Mouse (Mus musculus) embryonic fibroblast, embryonic 13.5 days (primary cell): ENCODE measurements around the gene Plekhh3. TPM values are rescaled to one million over a fixed set of nuclear protein-coding genes. Genes with fewer than 3 reads are reported as not detected.

ENCODE experiments used
- H3K27ac ChIP-seq: 2 replicates; pipeline ENCODE4 v1.5.1; 2012; ENCODE audit warnings: low read length, control low read depth, inconsistent platforms; ENCODE audit not compliant: insufficient read depth
- H3K4me1 ChIP-seq: 2 replicates; pipeline ENCODE4 v1.6.1; 2011; ENCODE audit warnings: low read length; ENCODE audit not compliant: control insufficient read depth, insufficient read depth
- H3K4me3 ChIP-seq: 2 replicates; pipeline ENCODE4 v1.5.1; 2011; ENCODE audit warnings: mild to moderate bottlenecking, control low read depth, low read length; ENCODE audit not compliant: insufficient read depth
- CTCF ChIP-seq: IDR thresholded peaks from 2 replicates; pipeline ENCODE4 v1.5.1; 2011; ENCODE audit warnings: mild to moderate bottlenecking, control low read depth, low read length, moderate library complexity, borderline replicate concordance; ENCODE audit not compliant: insufficient read depth
- POLR2A ChIP-seq: IDR thresholded peaks from 2 replicates; pipeline ENCODE4 v1.6.1; 2011; ENCODE audit warnings: low read depth, mild to moderate bottlenecking, control low read depth, low read length, moderate library complexity
- polyA plus RNA-seq: library from polyadenylated mRNA; stranded (reverse); fragments of >200 nt; gene quantifications from 2 replicates; pipeline ENCODE4 v1.2.4, GENCODE M21; 2011; ENCODE audit warnings: low read depth; ENCODE audit not compliant: missing spikeins, insufficient read length

Plekhh3 gene
- polyA plus RNA-seq, 1 experiment = 11.5 TPM

DNA sequence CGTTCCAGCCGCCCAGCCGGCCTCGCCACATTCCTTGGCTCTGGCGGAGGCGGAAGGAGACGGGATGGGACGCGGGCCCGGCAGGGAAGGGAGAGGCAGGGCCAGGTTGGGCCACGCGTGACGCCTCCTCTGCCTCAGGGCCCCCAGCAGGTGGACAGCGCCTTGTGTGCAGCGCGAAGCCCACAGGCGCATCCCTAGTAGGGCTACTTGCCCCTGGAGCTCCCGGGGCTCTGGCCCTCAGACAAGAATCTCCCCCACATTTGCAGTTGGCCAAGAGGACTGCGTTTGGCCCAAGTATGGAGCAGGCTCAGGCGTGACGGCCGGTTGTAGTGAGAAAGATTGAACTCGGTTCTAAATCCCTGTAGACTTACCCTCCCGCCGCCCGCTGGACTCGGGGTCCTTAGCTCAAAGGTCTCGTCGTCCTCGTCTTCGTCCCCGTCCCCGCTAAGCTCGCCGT lies 769 bp downstream of the Plekhh3 start, which contains the start of gene Cntnap1:
TSS of gene Cntnap1 (plus strand) at position 170 of the 457 bp plus-strand sequence.
- Histone ChIP-seq H3K27ac (peak within 1 kb of the TSS; percentile 74), H3K4me3 (peak within 1 kb of the TSS; percentile 71), H3K4me1 (peaks cover 7% of the 10 kb centered on the region)
- TF ChIP-seq CTCF (no peak), POLR2A (no peak; the same call in 1 of the 2 replicates)

DNA sequence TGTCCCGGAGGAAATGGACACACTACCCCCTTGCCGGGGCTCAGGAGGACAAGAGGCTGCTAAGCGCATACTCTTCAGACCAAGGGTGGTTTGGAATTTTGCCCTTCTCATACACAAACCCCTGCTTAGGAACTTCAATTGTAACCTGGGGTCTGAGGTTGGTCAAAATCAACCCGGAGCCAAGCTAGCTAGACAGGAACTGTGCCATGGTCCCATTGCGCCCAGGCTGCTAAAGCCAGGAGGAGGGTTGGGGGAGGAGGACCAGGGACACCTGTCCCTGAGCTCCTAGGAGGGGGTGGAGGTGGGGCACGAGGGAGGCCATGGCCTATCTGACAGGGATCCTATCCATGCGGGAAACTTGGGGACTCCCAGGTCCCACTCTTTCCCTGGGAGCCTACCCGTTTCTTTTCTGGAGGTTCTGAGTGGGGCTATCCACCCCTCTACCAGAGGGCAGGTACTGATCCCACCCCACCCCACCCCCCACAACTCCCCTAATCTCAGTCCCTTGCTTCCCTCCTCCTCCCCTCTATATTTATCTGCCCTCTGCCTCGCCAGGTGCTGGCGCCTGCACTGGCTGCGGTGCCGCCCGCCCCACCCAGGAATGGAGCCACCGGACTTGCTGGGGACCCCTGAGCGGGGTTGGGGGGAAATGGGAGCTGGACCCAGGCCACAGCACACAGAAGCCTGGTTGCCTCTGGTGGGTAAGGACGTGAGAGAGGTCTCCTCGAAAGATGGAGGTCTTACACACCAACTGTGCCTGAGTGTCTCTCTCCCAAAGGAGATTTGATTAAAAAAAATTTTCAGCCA lies 1.6 kb downstream of the Plekhh3 start:
- Histone ChIP-seq H3K27ac (no peak overlapping the region; the same call in 1 of the 2 replicates), H3K4me1 (peaks cover 7% of the 10 kb centered on the region), H3K4me3 (peak overlapping the region; percentile 71)
- TF ChIP-seq CTCF (no peak), POLR2A (no peak)

DNA sequence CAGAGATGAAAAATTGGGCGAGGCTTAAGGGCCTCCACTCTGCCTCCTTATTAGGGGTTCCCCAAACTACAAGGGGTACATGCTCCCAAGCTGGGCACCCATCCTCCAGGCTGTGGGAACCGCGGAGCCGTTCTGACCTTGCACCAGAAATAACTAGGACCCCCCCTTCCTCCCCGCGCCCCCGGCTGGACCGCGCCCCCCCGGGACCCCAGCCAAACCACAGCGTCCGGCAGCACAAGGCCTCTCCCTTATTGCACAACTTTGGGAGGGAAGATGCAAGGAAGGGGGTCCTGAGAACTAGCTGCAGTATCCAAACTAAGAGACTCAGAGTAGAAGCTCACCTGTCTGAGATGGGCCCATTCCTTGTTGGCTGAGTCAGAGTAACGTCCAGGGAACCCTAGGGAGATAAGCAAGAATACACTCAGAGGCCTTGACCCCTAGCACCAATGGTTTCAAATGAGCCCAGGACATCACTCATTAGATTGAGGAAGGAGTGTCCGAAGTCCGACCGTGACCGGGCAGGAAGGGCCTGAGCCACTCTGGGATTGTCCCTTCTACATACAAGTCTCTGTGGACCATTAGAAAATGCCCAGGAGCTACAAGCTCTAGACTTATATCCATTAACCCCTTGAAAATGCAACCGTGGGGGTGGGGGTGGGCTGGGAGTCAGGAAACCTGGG lies 2.7 kb downstream of the Plekhh3 start:
- Histone ChIP-seq H3K4me3 (0 out of 2 replicates have a peak overlapping the region, but pooled peaks have one; percentile 71), H3K4me1 (peaks cover 7% of the 10 kb centered on the region), H3K27ac (no peak overlapping the region)
- TF ChIP-seq POLR2A = no peak
- no peak for TF ChIP-seq CTCF

DNA sequence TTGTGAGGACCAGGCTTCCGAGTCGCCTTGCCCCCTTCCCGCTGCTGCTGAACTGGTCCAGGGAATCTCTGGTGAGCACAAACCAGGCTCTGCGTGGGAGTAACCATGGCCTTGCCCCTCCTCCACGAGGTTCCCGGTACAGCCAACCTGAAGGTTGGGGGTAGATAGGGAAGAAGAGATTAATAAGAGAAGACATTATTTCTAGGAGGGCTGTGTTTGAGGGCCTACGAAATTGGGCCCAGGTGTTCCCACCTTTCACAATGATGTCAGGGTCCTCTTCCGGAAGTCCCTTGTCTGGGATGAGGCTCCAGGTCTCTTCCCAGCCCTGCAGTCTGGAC lies 3.2 kb downstream of the Plekhh3 start:
- no peak overlapping the region for H3K27ac ChIP-seq
- no peak overlapping the region for H3K4me3 ChIP-seq
- no peak for TF ChIP-seq CTCF
- TF ChIP-seq POLR2A = no peak
- H3K4me1 ChIP-seq = peaks cover 4% of the 10 kb centered on the region; the same call in 1 of the 2 replicates

DNA sequence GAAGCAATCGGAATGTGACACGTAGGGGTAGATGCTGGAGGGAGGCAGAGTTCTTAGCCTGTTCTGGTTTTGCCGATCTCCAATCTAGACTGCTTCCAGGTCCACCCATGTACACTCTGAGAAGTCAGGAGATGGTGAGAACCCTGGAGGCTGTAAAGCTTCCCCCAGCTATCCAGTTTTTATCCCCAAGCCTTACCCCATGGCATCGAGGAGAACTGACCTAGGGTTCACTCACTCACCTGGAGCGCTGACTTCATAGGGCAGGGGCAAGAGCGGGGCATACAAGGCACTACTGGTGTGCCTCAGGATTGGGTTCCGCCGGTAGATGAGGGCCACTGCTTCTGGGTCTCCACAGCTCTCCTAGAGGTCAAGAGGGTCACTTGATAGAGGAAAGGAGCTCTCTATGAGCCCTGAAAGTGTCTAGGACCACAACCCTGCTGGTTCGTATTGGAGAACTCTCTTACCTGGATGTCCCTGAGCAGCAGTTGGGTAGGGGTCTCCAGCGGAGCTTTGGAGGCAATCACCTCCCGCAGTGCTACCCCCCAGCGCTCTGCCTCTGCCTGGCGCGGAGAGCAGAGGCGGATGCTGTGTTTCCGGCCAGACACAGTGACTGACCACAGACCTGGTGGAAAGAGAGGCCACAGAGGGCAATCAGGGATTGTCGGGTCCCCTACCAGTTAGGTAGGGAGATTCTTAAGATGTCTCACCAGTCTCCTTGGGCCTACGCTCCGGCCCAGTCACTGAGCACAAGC lies 3.8 kb downstream of the Plekhh3 start:
- H3K4me1 ChIP-seq = 0 out of 2 replicates have a peak, but pooled peaks cover 3% of the 10 kb centered on the region
- H3K4me3 ChIP-seq = no peak overlapping the region
- no peak overlapping the region for H3K27ac ChIP-seq
- TF ChIP-seq CTCF = no peak
- TF ChIP-seq POLR2A = no peak

DNA sequence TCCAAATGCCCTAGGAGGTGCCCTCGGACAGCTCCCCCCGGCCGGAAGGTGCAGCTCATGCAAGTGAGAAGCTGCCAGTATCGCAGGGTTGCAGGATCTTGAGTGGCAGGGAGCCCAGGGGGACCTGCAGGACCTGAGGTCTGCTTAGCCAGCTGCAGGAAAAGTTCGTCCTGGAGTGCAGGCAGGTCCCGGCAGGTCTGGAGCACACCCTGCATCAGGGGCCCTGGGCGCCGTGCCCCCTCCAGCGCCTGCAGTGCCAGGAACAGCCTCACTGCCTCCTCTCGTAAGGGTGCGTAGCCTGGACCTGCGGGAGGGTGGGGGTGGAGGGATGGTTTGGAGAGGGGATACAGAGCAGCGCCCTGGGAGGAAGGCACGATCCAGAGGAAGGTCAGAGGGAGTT lies 4.8 kb downstream of the Plekhh3 start:
- no peak overlapping the region for H3K27ac ChIP-seq
- H3K4me3 ChIP-seq = no peak overlapping the region
- TF ChIP-seq CTCF (no peak), POLR2A (no peak)
- H3K4me1 ChIP-seq = no peaks in the 10 kb centered on the region

DNA sequence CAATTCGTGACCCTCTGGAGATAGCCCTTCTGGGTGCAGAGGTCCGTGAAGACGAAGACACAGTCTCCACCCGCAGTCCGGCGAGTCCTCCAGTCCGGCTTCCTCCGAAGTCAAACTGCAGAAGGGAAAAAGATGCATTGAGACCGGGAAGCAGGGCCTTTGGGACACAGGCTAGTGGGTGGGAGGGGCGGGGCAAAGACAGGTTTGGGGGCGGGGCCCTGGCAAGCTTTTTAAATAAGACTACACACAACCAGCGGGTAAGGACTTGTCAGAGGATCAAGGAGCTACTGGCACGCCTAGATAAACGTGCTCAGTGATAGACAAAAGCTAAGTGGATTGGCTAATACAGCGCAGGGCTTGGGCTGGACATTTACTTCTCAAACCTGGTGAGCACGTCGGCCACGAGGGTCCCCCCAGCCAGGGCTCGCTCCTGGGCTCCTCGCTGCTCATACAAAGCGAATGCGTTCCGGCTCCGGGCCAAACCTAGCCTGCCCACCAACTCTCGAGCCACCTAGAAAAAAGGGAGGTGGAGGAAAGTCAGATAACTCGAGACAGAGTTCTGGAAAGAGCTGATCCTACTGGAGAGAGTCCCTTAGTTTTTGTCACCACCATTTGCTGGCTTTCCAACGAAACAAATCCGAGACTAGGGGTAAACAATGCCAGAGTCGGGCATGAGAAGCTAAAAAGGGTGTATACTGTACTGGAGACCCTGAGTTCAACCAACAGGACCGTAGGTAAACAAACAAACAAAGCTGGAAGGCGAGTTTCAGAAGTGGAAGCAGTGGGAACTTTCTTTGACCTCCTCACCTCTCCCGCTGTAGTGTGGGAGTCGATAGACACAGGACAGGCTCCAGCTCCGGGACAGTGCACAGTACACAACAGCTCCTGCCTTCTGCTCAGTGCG lies 6.2 kb downstream of the Plekhh3 start:
- H3K27ac ChIP-seq = no peak overlapping the region
- no peak overlapping the region for H3K4me3 ChIP-seq
- no peaks in the 10 kb centered on the region for H3K4me1 ChIP-seq
- TF ChIP-seq CTCF = no peak
- TF ChIP-seq POLR2A = no peak

DNA sequence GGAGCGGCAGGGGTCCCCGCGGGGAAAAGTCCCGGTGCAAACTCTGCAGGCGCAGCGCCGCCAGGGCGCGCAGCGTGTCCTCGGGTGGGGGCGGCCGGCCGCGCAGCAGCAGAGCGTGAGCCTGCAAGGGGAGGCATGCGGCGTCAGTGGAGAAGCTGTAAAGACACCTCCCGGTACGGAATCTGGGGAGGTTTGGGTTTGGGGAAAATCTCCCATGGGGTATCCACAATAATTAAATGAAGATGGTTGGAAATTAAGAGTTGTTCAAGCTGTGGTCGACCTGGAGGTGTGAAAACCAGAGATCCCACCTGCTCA lies 6.8 kb downstream of the Plekhh3 start:
- no peak for TF ChIP-seq POLR2A
- TF ChIP-seq CTCF = no peak
- H3K4me3 ChIP-seq = no peak overlapping the region
- H3K4me1 ChIP-seq = no peaks in the 10 kb centered on the region
- no peak overlapping the region for H3K27ac ChIP-seq

DNA sequence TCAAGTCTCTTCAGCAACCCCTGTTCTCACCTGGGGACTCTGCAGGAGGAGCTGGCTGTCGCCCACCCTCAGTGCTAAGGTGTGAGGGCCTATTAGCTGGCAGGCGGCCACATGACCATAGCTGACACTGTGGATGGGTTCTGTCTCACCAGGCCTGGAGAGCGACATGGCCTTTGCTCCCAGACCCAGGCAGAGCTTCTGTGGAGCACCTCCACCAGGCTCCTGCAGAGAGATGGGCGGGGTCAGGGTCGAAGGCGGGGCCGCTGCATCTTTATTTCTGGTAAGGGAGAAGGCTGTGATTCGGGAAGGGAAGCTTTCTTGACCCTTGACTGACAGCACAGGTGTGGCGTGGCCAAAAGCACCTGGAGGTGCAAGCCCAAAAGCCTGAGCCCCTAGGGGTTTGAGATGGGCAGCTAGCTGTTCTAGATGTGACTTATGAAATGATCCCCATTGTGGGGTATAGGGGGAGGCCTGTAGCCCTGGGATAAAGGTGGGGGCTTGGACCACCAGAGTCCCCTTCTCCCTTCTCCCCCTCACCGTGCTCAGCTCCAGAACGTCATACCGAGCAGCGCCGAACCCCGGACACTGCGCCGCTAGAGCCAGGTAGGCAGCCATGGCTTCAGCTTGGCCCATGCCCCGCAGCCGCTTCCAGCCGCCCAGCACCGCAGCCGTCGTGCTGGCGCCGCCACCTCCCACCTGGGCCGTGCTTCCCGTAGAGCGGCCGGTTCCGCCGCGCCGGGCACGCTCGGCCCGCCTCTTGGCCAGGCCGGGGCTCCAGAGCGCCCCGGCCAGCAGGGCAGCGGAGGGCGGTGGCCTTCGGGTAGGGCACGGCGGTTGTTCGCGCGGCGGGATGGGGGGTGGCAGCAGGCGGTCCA lies 7.4 kb downstream of the Plekhh3 start:
- no peaks in the 10 kb centered on the region for H3K4me1 ChIP-seq
- H3K27ac ChIP-seq = no peak overlapping the region
- no peak overlapping the region for H3K4me3 ChIP-seq
- TF ChIP-seq POLR2A (no peak), CTCF (no peak)
